Mouse (Mus musculus): ENCODE measurements at regions not wholly inside any gene's neighbourhood (a gene's known extent, or its start where the extent isn't known, plus 50 kb on each side); places are given as distances from the start of the nearest gene placed in this dataset.

- Histone ChIP-seq H3K4me2 (no peak overlapping the region), H3K27ac (no peak overlapping the region), H3K27me3 (replicated peaks) (peaks cover 3% of the 10 kb centered on the region; the same call in 1 of the 2 replicates), H3K4me1 (peaks cover 9% of the 10 kb centered on the region), H3K4me3 (no peak overlapping the region), H3K9me3 (no peaks in the 10 kb centered on the region), H3K9ac (no peak overlapping the region), H3K36me3 (replicated peaks) (no peaks in the 10 kb centered on the region)
- ATAC-seq (replicated peaks) = no peak
- WGBS = 86% methylated on average over 12 of the region's 12 CpGs
Observed at GRCm38 (mm10) chr8:25358539-25359165, 534.5 kb upstream of the Adam5 start.

DNA sequence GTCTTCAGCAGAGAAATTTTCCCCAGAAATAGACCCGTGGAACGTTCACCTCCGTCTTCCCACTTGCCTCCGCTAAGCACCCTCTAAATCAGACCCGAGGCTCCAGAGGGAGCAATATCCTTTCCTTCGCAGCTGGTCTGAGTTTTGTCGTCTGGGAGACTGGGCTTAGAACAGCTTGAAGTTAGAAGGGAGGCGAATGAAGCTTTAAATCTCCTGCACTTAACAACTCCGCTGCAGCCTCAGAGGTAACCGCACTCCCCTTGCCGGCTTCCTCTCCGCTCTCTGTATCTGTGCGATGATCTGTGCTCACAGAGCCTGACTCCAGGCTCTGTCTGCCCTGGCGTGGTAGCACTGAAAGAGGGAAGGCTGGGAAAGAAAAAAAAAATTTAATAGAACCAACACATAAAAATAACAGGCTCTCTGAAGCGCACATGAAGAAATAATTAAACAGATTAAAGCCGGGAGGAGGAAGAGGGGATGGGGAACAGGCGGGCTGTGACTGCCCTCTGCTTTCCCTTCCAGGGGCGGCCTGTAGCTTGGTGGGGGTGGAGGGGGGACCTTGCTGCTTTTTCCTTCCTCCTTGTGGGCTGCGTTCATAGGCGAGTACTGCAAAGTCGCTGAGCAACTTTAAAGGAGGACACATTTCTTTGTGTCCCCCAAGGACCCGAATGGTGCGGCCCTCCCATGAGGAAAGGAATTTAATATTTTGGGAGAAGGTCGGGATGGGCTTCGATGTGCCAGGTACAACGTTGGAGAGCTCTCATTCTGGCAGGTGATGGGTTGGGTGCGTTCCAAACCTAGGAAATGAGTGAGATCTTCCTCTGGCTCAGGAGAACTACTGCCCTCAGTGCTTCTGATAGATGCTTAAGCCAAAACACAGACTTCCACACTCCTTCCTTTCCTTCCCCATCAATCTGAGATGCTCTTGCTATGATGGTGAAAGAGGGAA lies 529.9 kb upstream of the Adam5 start:
- no peak for ATAC-seq (replicated peaks)
- Histone ChIP-seq H3K27ac (no peak overlapping the region), H3K9ac (0 out of 2 replicates have a peak overlapping the region, but pooled peaks have one; percentile 3), H3K9me3 (no peaks in the 10 kb centered on the region), H3K27me3 (replicated peaks) (peaks cover 2% of the 10 kb centered on the region), H3K4me3 (peak overlapping the region; percentile 18; the same call in 1 of the 2 replicates), H3K4me1 (peaks cover 12% of the 10 kb centered on the region), H3K4me2 (peak overlapping the region; percentile 45), H3K36me3 (replicated peaks) (no peaks in the 10 kb centered on the region)
- 10% methylated on average over 27 of the region's 27 CpGs for WGBS

GRCm38 (mm10) chr8:25353405-25353804 lies 529.2 kb upstream of the Adam5 start:
- Histone ChIP-seq H3K36me3 (replicated peaks) (no peaks in the 10 kb centered on the region), H3K9ac (0 out of 2 replicates have a peak overlapping the region, but pooled peaks have one; percentile 3), H3K4me1 (peaks cover 12% of the 10 kb centered on the region), H3K9me3 (no peaks in the 10 kb centered on the region), H3K27me3 (replicated peaks) (peaks cover 2% of the 10 kb centered on the region), H3K4me2 (peak overlapping the region; percentile 45), H3K27ac (no peak overlapping the region), H3K4me3 (no peak overlapping the region)
- no peak for ATAC-seq (replicated peaks)
- WGBS = 47% methylated on average over 7 of the region's 7 CpGs

GRCm38 (mm10) chr8:25348003-25348683 lies 524.0 kb upstream of the Adam5 start:
- no peak for ATAC-seq (replicated peaks)
- Histone ChIP-seq H3K27me3 (replicated peaks) (peaks cover 2% of the 10 kb centered on the region; the same call in 1 of the 2 replicates), H3K9ac (no peak overlapping the region), H3K27ac (no peak overlapping the region), H3K4me3 (no peak overlapping the region), H3K36me3 (replicated peaks) (no peaks in the 10 kb centered on the region), H3K9me3 (no peaks in the 10 kb centered on the region), H3K4me1 (no peaks in the 10 kb centered on the region), H3K4me2 (no peak overlapping the region)
- 95% methylated on average over 10 of the region's 10 CpGs for WGBS

DNA sequence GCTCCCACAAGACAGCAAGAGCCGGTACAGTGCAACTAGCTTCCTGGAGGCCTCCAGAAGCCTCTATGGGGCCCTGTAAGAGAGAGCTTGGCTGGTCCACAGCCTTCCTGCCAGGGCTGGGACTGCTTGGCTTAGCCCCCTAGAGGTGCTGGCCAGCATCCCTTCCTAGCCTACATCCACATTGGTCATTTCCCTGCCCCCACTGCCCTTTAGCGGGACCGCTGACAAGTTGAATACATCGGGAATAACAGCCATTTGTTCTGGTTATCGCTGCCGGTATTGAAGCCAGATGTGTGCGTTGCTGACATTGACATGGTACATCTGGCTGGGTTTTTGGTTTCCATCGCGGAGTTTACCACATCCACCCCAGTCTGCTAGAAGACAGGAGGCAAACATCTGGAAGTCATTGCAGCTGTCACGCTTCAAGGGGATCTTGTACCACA lies 519.0 kb upstream of the Adam5 start:
- no peaks in the 10 kb centered on the region for H3K9me3 ChIP-seq
- H3K27me3 ChIP-seq (replicated peaks) = no peaks in the 10 kb centered on the region
- WGBS = 81% methylated on average over 10 of the region's 10 CpGs
- no peak overlapping the region for H3K4me2 ChIP-seq
- H3K27ac ChIP-seq = no peak overlapping the region
- H3K9ac ChIP-seq = no peak overlapping the region
- no peak for ATAC-seq (replicated peaks)
- H3K36me3 ChIP-seq (replicated peaks) = no peaks in the 10 kb centered on the region
- H3K4me3 ChIP-seq = no peak overlapping the region
- no peaks in the 10 kb centered on the region for H3K4me1 ChIP-seq

- no peak overlapping the region for H3K4me2 ChIP-seq
- 91% methylated on average over 5 of the region's 5 CpGs for WGBS
- no peak overlapping the region for H3K4me3 ChIP-seq
- H3K27ac ChIP-seq = no peak overlapping the region
- no peak for ATAC-seq (replicated peaks)
- no peaks in the 10 kb centered on the region for H3K9me3 ChIP-seq
- no peaks in the 10 kb centered on the region for H3K4me1 ChIP-seq
- H3K9ac ChIP-seq = no peak overlapping the region
- H3K36me3 ChIP-seq (replicated peaks) = no peaks in the 10 kb centered on the region
- no peaks in the 10 kb centered on the region for H3K27me3 ChIP-seq (replicated peaks)
Observed at GRCm38 (mm10) chr8:25342501-25342900, 518.3 kb upstream of the Adam5 start.

DNA sequence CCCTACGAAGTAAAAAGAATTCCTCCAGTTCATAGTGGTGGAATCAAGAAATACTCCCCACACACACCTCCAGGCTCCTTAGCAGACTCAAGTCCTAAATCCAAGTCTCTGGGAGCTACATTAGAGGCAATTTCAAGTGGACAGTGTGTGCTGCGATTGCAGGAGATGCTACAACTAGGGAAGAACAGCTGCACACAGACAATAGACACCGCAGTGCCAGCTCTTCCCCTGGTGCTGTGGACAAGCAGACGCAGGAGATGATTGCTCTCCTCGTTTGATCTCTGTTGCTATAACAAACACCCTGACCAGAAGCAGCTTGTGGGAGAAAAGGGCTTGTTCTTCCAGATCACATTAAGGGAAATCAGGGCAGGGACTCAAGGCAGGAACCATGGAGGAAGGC lies 517.1 kb upstream of the Adam5 start:
- no peak overlapping the region for H3K27ac ChIP-seq
- no peak overlapping the region for H3K4me3 ChIP-seq
- no peaks in the 10 kb centered on the region for H3K4me1 ChIP-seq
- H3K9me3 ChIP-seq = no peaks in the 10 kb centered on the region
- no peaks in the 10 kb centered on the region for H3K27me3 ChIP-seq (replicated peaks)
- no peak overlapping the region for H3K9ac ChIP-seq
- 66% methylated on average over 5 of the region's 5 CpGs for WGBS
- no peaks in the 10 kb centered on the region for H3K36me3 ChIP-seq (replicated peaks)
- ATAC-seq (replicated peaks) = no peak
- no peak overlapping the region for H3K4me2 ChIP-seq

DNA sequence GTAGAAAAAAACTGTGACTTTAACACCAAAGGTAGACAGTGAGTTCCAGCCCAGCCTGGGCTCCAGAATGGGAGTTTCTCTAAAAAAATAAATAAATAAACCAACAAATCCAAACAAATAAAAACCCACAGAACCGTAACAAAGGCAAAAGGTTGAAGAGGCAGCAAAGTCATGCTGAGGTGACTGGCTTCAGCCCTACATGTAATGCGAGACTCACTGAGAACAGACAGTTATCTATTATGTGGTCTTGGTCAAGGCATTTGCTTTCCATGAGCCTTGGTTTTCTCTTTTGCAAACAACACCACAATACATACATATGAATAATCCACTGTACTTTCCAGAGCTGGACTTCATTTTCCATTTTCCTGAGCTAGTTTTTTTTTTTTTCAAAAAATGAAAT lies 516.6 kb upstream of the Adam5 start:
- no peak overlapping the region for H3K4me3 ChIP-seq
- no peaks in the 10 kb centered on the region for H3K9me3 ChIP-seq
- no peak overlapping the region for H3K9ac ChIP-seq
- H3K27ac ChIP-seq = no peak overlapping the region
- H3K27me3 ChIP-seq (replicated peaks) = no peaks in the 10 kb centered on the region
- H3K4me2 ChIP-seq = no peak overlapping the region
- no peaks in the 10 kb centered on the region for H3K4me1 ChIP-seq
- ATAC-seq (replicated peaks) = no peak
- WGBS = 91% methylated on average over 2 of the region's 2 CpGs
- H3K36me3 ChIP-seq (replicated peaks) = no peaks in the 10 kb centered on the region

- ATAC-seq (replicated peaks) = no peak
- 79% methylated on average over 8 of the region's 8 CpGs for WGBS
- H3K27ac ChIP-seq = no peak overlapping the region
- no peaks in the 10 kb centered on the region for H3K36me3 ChIP-seq (replicated peaks)
- no peak overlapping the region for H3K9ac ChIP-seq
- H3K9me3 ChIP-seq = no peaks in the 10 kb centered on the region
- no peak overlapping the region for H3K4me3 ChIP-seq
- no peaks in the 10 kb centered on the region for H3K4me1 ChIP-seq
- no peaks in the 10 kb centered on the region for H3K27me3 ChIP-seq (replicated peaks)
- no peak overlapping the region for H3K4me2 ChIP-seq
Observed at GRCm38 (mm10) chr8:25332120-25332607, 508.0 kb upstream of the Adam5 start.

GRCm38 (mm10) chr8:25331161-25331776 lies 507.1 kb upstream of the Adam5 start:
- H3K9ac ChIP-seq = no peak overlapping the region
- WGBS = 70% methylated on average over 7 of the region's 7 CpGs

GRCm38 (mm10) chr8:25329791-25330190 lies 505.6 kb upstream of the Adam5 start:
- no peaks in the 10 kb centered on the region for H3K36me3 ChIP-seq (replicated peaks)

More at GRCm38 (mm10) chr8:25331161-25331776, 507.1 kb upstream of the Adam5 start:
- H3K9me3 ChIP-seq = no peaks in the 10 kb centered on the region
- H3K27ac ChIP-seq = no peak overlapping the region
- ATAC-seq (replicated peaks) = no peak
- no peak overlapping the region for H3K4me2 ChIP-seq
- H3K4me1 ChIP-seq = no peaks in the 10 kb centered on the region
- H3K36me3 ChIP-seq (replicated peaks) = no peaks in the 10 kb centered on the region
- no peaks in the 10 kb centered on the region for H3K27me3 ChIP-seq (replicated peaks)
- H3K4me3 ChIP-seq = no peak overlapping the region

DNA sequence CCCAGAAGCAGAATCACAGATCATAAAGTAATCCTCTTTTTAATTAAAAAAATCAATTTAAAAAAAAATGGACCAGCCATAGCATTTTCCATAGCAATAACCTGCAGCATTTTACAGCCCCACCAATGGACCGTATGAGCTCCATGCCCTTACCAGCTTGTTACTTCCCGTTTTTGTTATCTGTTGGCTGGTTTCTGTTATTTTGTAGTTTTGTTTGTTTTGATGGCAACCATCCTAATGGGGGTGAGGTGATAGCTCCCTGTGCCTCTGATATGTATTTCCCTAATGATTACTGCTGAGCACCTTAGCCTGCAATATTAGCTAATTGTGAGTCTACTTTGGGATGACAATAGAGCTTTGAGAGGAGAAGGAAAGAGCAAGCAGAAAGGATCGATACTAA lies 504.1 kb upstream of the Adam5 start:
- Histone ChIP-seq H3K9me3 (no peaks in the 10 kb centered on the region), H3K9ac (no peak overlapping the region), H3K27me3 (replicated peaks) (no peaks in the 10 kb centered on the region), H3K4me1 (no peaks in the 10 kb centered on the region), H3K27ac (no peak overlapping the region), H3K36me3 (replicated peaks) (no peaks in the 10 kb centered on the region), H3K4me2 (no peak overlapping the region), H3K4me3 (no peak overlapping the region)
- ATAC-seq (replicated peaks) = no peak
- WGBS = 69% methylated on average over 3 of the region's 3 CpGs

More at GRCm38 (mm10) chr8:25329791-25330190, 505.6 kb upstream of the Adam5 start:
- ATAC-seq (replicated peaks) = no peak
- no peaks in the 10 kb centered on the region for H3K4me1 ChIP-seq
- H3K4me3 ChIP-seq = no peak overlapping the region
- 15% methylated on average over 1 of the region's 1 CpGs for WGBS
- H3K9me3 ChIP-seq = no peaks in the 10 kb centered on the region
- H3K4me2 ChIP-seq = no peak overlapping the region
- no peak overlapping the region for H3K9ac ChIP-seq
- H3K27ac ChIP-seq = no peak overlapping the region
- no peaks in the 10 kb centered on the region for H3K27me3 ChIP-seq (replicated peaks)
